Mouse (Mus musculus): ENCODE measurements around the gene Iqsec1. TPM values are rescaled to one million over a fixed set of nuclear protein-coding genes. Genes with fewer than 3 reads are reported as not detected.

Gene Iqsec1
- total and polyA plus RNA-seq, 2 experiments from 2014 or later, result 34.5 to 149 TPM

GRCm38 (mm10) chr6:90624733-90625132 is 363.8 kb downstream of the Iqsec1 start:
- Histone ChIP-seq H3K4me1 (ENCODE audit: insufficient read depth, low read length) (no peaks in the 10 kb centered on the region), H3K27ac (ENCODE audit: low read depth, low read length) (no peak overlapping the region), H3K4me3 (ENCODE audit: low read depth, low read length) (no peak overlapping the region), H3K27me3 (ENCODE audit: insufficient read depth, low read length) (no peaks in the 10 kb centered on the region), H3K9me3 (ENCODE audit: low read length) (no peaks in the 10 kb centered on the region), H3K4me2 (ENCODE audit: low read depth, low read length, poor library complexity, severe bottlenecking) (no peak overlapping the region), H3K9ac (replicated peaks; ENCODE audit: low read length, poor library complexity, severe bottlenecking) (no peak overlapping the region), H3K36me3 (ENCODE audit: insufficient read depth, low read length) (no peaks in the 10 kb centered on the region)
- DNase-seq (ENCODE audit: low spot score), result no peak
- WGBS, result 83% methylated on average over 11 of the region's 11 CpGs
- ATAC-seq (ENCODE audit: low FRiP score), result no peak
- TF ChIP-seq CTCF (IDR thresholded peaks at IDR 0.05), result no peak

DNA sequence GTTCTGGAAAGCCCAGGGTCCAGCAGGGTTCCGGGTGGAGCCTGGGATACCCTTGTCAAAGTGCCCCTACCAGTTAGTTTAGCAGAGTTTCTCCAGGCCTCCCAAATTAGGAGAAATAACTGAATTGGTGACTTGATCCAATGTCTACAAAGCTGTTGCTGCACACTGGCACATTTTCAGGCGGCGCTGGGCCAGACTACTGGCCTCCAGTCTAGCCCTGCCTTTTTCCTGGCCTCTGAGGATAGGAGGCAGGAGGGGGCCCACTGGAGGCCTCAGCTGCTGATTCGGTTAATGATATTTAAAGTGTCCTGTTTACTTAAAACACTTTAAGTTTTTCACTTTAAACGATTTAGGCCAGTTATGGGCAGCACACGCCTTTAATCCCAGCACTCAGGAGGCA is 364.3 kb downstream of the Iqsec1 start:
- no peaks in the 10 kb centered on the region for H3K9me3 ChIP-seq (ENCODE audit: low read length)
- no peak for TF ChIP-seq CTCF (IDR thresholded peaks at IDR 0.05)
- no peaks in the 10 kb centered on the region for H3K4me1 ChIP-seq (ENCODE audit: insufficient read depth, low read length)
- H3K4me2 ChIP-seq (ENCODE audit: low read depth, low read length, poor library complexity, severe bottlenecking), result no peak overlapping the region
- ATAC-seq (ENCODE audit: low FRiP score) (no peak), DNase-seq (ENCODE audit: low spot score) (no peak)
- WGBS, result 83% methylated on average over 6 of the region's 6 CpGs
- H3K27ac ChIP-seq (ENCODE audit: low read depth, low read length), result no peak overlapping the region
- no peaks in the 10 kb centered on the region for H3K36me3 ChIP-seq (ENCODE audit: insufficient read depth, low read length)
- no peak overlapping the region for H3K4me3 ChIP-seq (ENCODE audit: low read depth, low read length)
- no peak overlapping the region for H3K9ac ChIP-seq (replicated peaks; ENCODE audit: low read length, poor library complexity, severe bottlenecking)
- H3K27me3 ChIP-seq (ENCODE audit: insufficient read depth, low read length), result no peaks in the 10 kb centered on the region

DNA sequence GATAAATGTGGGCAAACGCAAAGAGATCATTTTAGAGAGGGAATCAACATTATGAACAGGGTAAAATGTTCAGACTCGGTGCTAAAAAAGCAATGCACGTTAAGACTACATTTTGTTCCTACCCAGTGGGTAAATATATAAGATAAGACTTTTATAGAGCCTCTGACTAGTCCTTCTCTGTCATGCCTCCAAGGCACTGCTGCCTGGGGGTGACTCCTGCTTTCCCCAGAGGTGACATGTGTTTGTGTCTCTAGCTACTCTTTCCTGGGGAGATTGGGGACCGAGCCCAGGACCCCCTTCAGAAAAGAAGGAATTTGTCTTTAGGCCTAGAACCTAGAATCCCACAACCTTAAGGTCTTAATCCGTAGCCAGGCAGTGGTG is 365.0 kb downstream of the Iqsec1 start:
- H3K4me2 ChIP-seq (ENCODE audit: low read depth, low read length, poor library complexity, severe bottlenecking), result no peak overlapping the region
- H3K4me3 ChIP-seq (ENCODE audit: low read depth, low read length), result no peak overlapping the region
- H3K9ac ChIP-seq (replicated peaks; ENCODE audit: low read length, poor library complexity, severe bottlenecking), result no peak overlapping the region
- no peak for TF ChIP-seq CTCF (IDR thresholded peaks at IDR 0.05)
- ATAC-seq (ENCODE audit: low FRiP score) (no peak), DNase-seq (ENCODE audit: low spot score) (no peak)
- 80% methylated on average over 5 of the region's 5 CpGs for WGBS
- H3K9me3 ChIP-seq (ENCODE audit: low read length), result no peaks in the 10 kb centered on the region
- H3K27me3 ChIP-seq (ENCODE audit: insufficient read depth, low read length), result no peaks in the 10 kb centered on the region
- no peaks in the 10 kb centered on the region for H3K4me1 ChIP-seq (ENCODE audit: insufficient read depth, low read length)
- H3K27ac ChIP-seq (ENCODE audit: low read depth, low read length), result no peak overlapping the region
- H3K36me3 ChIP-seq (ENCODE audit: insufficient read depth, low read length), result no peaks in the 10 kb centered on the region

- peak; percentile 45 for ATAC-seq (ENCODE audit: low FRiP score)
- no peak overlapping the region for H3K9ac ChIP-seq (replicated peaks; ENCODE audit: low read length, poor library complexity, severe bottlenecking)
- no peak for DNase-seq (ENCODE audit: low spot score)
- H3K4me1 ChIP-seq (ENCODE audit: insufficient read depth, low read length), result no peaks in the 10 kb centered on the region
- H3K27me3 ChIP-seq (ENCODE audit: insufficient read depth, low read length), result no peaks in the 10 kb centered on the region
- H3K4me3 ChIP-seq (ENCODE audit: low read depth, low read length), result no peak overlapping the region
- 35% methylated on average over 11 of the region's 11 CpGs for WGBS
- H3K36me3 ChIP-seq (ENCODE audit: insufficient read depth, low read length), result no peaks in the 10 kb centered on the region
- no peak for TF ChIP-seq CTCF (IDR thresholded peaks at IDR 0.05)
- H3K27ac ChIP-seq (ENCODE audit: low read depth, low read length), result no peak overlapping the region
- H3K4me2 ChIP-seq (ENCODE audit: low read depth, low read length, poor library complexity, severe bottlenecking), result no peak overlapping the region
- no peaks in the 10 kb centered on the region for H3K9me3 ChIP-seq (ENCODE audit: low read length)
These were observed 365.6 kb downstream of the Iqsec1 start for GRCm38 (mm10) chr6:90622758-90623455.

- no peaks in the 10 kb centered on the region for H3K36me3 ChIP-seq (ENCODE audit: insufficient read depth, low read length)
- no peak overlapping the region for H3K4me2 ChIP-seq (ENCODE audit: low read depth, low read length, poor library complexity, severe bottlenecking)
- WGBS, result 88% methylated on average over 6 of the region's 6 CpGs
- no peak overlapping the region for H3K27ac ChIP-seq (ENCODE audit: low read depth, low read length)
- ATAC-seq (ENCODE audit: low FRiP score) (no peak), DNase-seq (ENCODE audit: low spot score) (no peak)
- no peaks in the 10 kb centered on the region for H3K4me1 ChIP-seq (ENCODE audit: insufficient read depth, low read length)
- no peak for TF ChIP-seq CTCF (IDR thresholded peaks at IDR 0.05)
- H3K9me3 ChIP-seq (ENCODE audit: low read length), result no peaks in the 10 kb centered on the region
- H3K9ac ChIP-seq (replicated peaks; ENCODE audit: low read length, poor library complexity, severe bottlenecking), result no peak overlapping the region
- H3K4me3 ChIP-seq (ENCODE audit: low read depth, low read length), result no peak overlapping the region
- no peaks in the 10 kb centered on the region for H3K27me3 ChIP-seq (ENCODE audit: insufficient read depth, low read length)
These were observed 366.9 kb downstream of the Iqsec1 start for GRCm38 (mm10) chr6:90621584-90621890.

DNA sequence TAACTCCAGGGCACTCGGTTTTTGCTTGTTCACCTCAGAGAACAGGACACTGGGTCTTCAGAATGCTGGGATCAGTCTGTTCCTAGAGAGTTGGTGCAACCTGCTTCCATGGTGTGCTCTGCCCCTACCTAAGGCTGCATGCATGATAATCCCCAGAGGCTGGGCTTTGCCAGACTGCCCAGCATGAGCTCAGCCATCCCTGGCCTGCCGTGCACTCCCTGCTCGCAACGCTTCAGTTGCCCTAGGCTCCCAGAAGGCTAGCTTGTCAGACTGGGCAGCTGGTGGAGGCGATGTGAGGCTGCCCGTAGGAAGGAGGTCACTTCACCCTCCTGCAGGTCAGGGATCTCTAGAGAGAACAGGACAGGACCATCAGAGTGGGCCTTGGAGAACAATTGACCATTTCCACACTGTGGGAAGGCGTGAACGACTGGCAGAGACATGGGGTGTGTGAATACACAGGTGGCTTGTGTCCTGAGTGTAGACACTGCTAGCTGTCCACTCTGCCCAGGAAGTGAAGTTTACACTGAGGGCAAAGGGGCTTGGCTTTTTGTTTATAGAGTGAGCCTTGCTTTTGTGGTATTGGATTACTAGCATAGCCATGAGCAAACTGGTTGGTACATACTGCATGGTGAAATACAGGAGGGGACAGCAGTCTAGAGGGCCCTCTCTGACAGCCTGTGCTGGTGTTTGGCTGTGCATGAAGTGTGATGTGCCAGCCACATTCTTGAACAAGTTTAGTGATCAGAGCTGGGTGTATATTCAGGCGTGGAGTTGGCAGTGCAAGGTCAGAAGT is 367.5 kb downstream of the Iqsec1 start:
- no peak for DNase-seq (ENCODE audit: low spot score)
- H3K9me3 ChIP-seq (ENCODE audit: low read length), result no peaks in the 10 kb centered on the region
- H3K9ac ChIP-seq (replicated peaks; ENCODE audit: low read length, poor library complexity, severe bottlenecking), result no peak overlapping the region
- H3K4me2 ChIP-seq (ENCODE audit: low read depth, low read length, poor library complexity, severe bottlenecking), result no peak overlapping the region
- H3K4me3 ChIP-seq (ENCODE audit: low read depth, low read length), result no peak overlapping the region
- no peaks in the 10 kb centered on the region for H3K4me1 ChIP-seq (ENCODE audit: insufficient read depth, low read length)
- H3K27me3 ChIP-seq (ENCODE audit: insufficient read depth, low read length), result no peaks in the 10 kb centered on the region
- TF ChIP-seq CTCF (IDR thresholded peaks at IDR 0.05), result no peak
- no peaks in the 10 kb centered on the region for H3K36me3 ChIP-seq (ENCODE audit: insufficient read depth, low read length)
- WGBS, result 46% methylated on average over 9 of the region's 9 CpGs
- H3K27ac ChIP-seq (ENCODE audit: low read depth, low read length), result no peak overlapping the region
- ATAC-seq (ENCODE audit: low FRiP score), result no peak
